Mouse (Mus musculus) megakaryocyte, embryonic 14.5 days (primary cell): Measurements from ENCODE around the gene Bcl11b.

Experiments
- FLI1 ChIP-seq: IDR thresholded peaks from 2 replicates; pipeline ENCODE4 v1.6.1; 2012; ENCODE audit warnings: low read length, inconsistent platforms, mixed read lengths
- GATA1 ChIP-seq: IDR thresholded peaks from 3 replicates; pipeline ENCODE4 v1.6.1; 2012; ENCODE audit warnings: mixed read lengths, low read length, inconsistent platforms, borderline replicate concordance

DNA sequence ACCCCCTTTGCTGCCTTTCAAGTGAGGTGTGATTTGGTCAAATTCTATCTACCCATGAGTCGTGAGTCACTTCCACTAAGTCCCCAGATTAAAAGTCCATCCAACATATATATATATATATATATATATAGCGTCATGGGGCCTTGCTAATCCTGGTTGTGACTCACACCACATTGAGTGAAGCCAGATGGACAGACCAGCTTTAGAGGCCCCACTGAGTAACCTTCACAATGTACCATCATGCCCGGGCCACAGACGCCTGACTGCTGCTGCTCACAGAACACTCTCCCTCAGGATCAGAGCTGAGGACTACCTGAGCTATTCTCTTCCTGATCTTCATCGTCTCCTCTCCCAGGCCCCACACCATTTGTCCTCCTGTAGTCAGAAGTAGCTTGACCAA lies 115.4 kb downstream of the Bcl11b start:
- TF ChIP-seq GATA1: no peak
- no peak for TF ChIP-seq FLI1
